Mouse (Mus musculus): ENCODE data around the gene Lrriq1. TPM values are rescaled to one million over a fixed set of nuclear protein-coding genes. Genes with fewer than 3 reads are reported as not detected.

The Lrriq1 gene
- polyA plus RNA-seq, 1 experiment from 2014 or later, result 4.9 TPM

DNA sequence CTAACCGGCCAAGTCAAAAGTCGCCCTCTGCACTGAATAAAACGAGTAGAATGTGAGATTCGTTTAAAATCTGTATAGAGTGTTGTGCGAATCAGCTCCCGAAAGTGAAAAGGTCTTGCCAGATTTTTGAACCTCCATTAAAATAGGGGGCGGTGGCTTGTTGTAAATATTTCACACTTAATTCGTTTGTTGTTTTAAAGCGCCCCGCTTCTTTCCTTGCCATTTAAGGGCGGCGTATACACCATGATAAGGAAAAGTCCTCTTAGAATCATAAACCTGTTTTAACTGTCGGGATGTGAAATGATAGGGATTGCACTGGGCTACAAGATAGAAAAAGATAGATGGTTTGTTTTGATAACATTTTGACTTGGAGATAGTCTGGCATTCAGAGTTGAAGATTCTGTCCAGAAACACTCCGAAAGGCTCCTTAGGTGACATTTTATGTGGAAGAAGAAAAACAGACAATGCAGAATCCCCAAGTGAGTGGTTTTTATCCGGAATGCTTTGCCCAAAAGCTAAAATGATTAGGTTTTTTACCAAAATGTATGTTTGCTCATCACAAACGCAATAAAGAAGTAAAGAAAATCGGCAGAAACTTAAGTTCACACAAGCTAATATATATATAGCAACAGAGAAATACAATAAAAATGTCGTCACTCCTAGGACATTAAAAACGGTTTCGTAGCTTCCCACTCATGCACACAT, 208.7 kb downstream of the Lrriq1 start:
- Histone ChIP-seq H3K9ac (no peak overlapping the region), H3K4me2 (replicated peaks) (no peak overlapping the region; the same call in 1 of the 2 replicates), H3K4me3 (no peak overlapping the region; the same call in 1 of the 2 replicates), H3K27ac (no peak overlapping the region), H3K36me3 (no peaks in the 10 kb centered on the region), H3K9me3 (replicated peaks) (no peaks in the 10 kb centered on the region), H3K4me1 (peaks cover 16% of the 10 kb centered on the region), H3K27me3 (peaks cover 60% of the 10 kb centered on the region)
- no peak for ATAC-seq (ENCODE audit: low FRiP score)
- under 1% methylated on average over 20 of the region's 20 CpGs for WGBS

DNA sequence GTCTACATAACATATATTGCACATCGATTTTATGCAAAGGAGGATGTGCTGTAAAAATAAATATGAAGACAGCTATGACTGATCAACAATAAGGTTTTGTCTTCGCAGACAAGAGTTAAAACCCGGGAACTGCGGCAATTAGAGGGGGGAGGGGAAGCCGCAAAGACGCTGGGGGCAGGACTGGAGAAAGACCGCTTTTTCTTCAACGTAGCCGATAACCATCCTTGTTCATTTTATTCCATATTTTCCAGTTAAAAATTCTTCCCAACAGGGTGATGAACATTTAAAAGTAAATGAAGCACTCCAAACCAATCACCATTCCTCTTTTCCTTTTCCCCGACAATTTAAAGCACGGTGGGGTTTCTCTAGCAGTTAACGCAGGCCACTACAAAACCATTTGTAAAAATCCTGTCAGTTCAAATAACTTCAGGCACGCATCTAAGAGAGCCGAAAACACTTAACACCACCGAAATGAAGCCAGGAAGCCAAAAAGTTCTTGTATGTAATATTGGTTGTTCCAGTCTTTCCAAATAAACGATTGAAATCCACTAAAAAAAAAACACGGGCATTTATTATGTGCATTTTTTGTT, 209.4 kb downstream of the Lrriq1 start:
- WGBS, result under 1% methylated on average over 17 of the region's 17 CpGs
- H3K4me3 ChIP-seq, result no peak overlapping the region
- peaks cover 16% of the 10 kb centered on the region for H3K4me1 ChIP-seq
- no peaks in the 10 kb centered on the region for H3K9me3 ChIP-seq (replicated peaks)
- H3K9ac ChIP-seq, result no peak overlapping the region
- H3K36me3 ChIP-seq, result no peaks in the 10 kb centered on the region
- H3K27ac ChIP-seq, result no peak overlapping the region
- peaks cover 54% of the 10 kb centered on the region for H3K27me3 ChIP-seq
- no peak for ATAC-seq (ENCODE audit: low FRiP score)
- peak overlapping the region; percentile 25; the same call in 1 of the 2 replicates for H3K4me2 ChIP-seq (replicated peaks)

DNA sequence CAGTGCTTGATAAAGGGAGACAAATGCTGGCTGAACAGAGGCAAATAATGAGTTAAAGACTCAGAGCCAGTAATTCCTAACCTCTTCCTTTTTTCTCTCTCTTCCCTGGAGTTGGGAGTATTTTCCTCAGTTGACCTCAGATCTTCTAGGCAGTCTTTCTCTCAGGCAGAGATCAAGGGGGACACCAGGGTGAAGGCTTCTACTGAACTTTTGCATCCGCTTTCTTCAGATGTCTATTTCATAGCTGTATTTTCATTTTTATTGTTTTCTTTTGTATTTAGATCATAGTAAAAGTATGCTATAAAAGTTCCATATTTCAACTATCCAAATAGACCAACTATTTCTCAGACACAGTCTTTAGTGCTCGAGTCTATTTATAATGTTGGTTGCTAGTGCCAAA, 233.6 kb downstream of the Lrriq1 start:
- no peaks in the 10 kb centered on the region for H3K9me3 ChIP-seq (replicated peaks)
- no peak overlapping the region for H3K4me3 ChIP-seq
- 80% methylated on average over 2 of the region's 2 CpGs for WGBS
- no peak overlapping the region for H3K4me2 ChIP-seq (replicated peaks)
- no peak overlapping the region for H3K27ac ChIP-seq
- no peak overlapping the region for H3K9ac ChIP-seq
- no peaks in the 10 kb centered on the region for H3K36me3 ChIP-seq
- H3K27me3 ChIP-seq, result no peaks in the 10 kb centered on the region
- ATAC-seq (ENCODE audit: low FRiP score), result no peak
- no peaks in the 10 kb centered on the region for H3K4me1 ChIP-seq

DNA sequence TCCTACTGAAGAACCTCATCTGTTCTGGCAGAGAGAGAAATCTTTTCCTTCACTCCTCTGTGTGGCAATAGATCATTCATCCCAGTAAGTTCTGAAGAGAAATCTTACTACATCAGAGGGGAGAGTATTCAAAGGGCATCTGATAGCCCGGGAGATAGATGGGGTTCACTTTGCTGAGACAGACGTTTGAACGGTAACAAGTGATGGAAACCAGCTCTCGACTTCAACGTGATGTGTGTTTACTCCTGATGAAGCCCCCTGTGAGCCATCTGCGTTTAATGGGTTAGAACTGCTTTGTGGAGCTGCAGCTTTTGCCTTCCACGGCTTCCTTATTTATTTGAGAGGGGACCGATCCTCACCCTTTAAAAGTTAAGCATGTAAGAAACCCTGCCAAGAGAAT, 235.2 kb downstream of the Lrriq1 start:
- H3K9me3 ChIP-seq (replicated peaks), result no peaks in the 10 kb centered on the region
- H3K4me1 ChIP-seq, result no peaks in the 10 kb centered on the region
- 67% methylated on average over 8 of the region's 8 CpGs for WGBS
- H3K4me3 ChIP-seq, result no peak overlapping the region
- no peak for ATAC-seq (ENCODE audit: low FRiP score)
- H3K4me2 ChIP-seq (replicated peaks), result no peak overlapping the region
- H3K36me3 ChIP-seq, result no peaks in the 10 kb centered on the region
- H3K27me3 ChIP-seq, result no peaks in the 10 kb centered on the region
- no peak overlapping the region for H3K9ac ChIP-seq
- H3K27ac ChIP-seq, result no peak overlapping the region

GRCm38 (mm10) chr10:102999584-102999983, 236.5 kb downstream of the Lrriq1 start:
- Histone ChIP-seq H3K27ac (no peak overlapping the region), H3K9ac (no peak overlapping the region), H3K4me1 (no peaks in the 10 kb centered on the region), H3K9me3 (replicated peaks) (no peaks in the 10 kb centered on the region), H3K36me3 (no peaks in the 10 kb centered on the region), H3K27me3 (no peaks in the 10 kb centered on the region), H3K4me3 (no peak overlapping the region), H3K4me2 (replicated peaks) (no peak overlapping the region)
- no peak for ATAC-seq (ENCODE audit: low FRiP score)

Other genes with a start within 250 kb of the Lrriq1 start
- gene Alx1, start 206.1 kb downstream of the Lrriq1 start, polyA plus RNA-seq (2016; fragmentation: Nextera tagmentation; extraction: Ambion mirVana), result 1.5 and 3.3 TPM in 2 replicates
- 32.4 and 35.7 TPM in 2 replicates for gene Slc6a15, start 131.5 kb upstream of the Lrriq1 start, polyA plus RNA-seq (2016; fragmentation: Nextera tagmentation; extraction: Ambion mirVana)